Mouse (Mus musculus) embryonic facial prominence, embryonic 13.5 days (tissue): ENCODE results near the gene Dnajb3. TPM values are rescaled to one million over a fixed set of nuclear protein-coding genes. Genes with fewer than 3 reads are reported as not detected.
"Not testable (repeated sequence)": the region's sequence is repeated elsewhere in the genome, so short reads cannot be mapped to it uniquely, and the experiment has no call there.

Source experiments
- ATAC-seq: fragments of 200-750 bp; cut with Nextera tagmentation; 2 replicates; pipeline ENCODE4 v1.8.0; 2017; ENCODE audit warnings: low read depth; ENCODE audit not compliant: insufficient number of reproducible peaks, insufficient read depth, low FRiP score, low TSS enrichment
- H3K27ac ChIP-seq: fragments of 300-500 bp; sonication (generic); 2 replicates; pipeline ENCODE4 v1.5.1; 2015; ENCODE audit warnings: moderate library complexity, mild to moderate bottlenecking, inconsistent platforms
- H3K27me3 ChIP-seq: fragments of 300-500 bp; sonication (generic); 2 replicates; pipeline ENCODE4 v1.6.1; 2015; ENCODE audit warnings: mild to moderate bottlenecking, inconsistent platforms
- H3K36me3 ChIP-seq: fragments of 300-500 bp; sonication (generic); 2 replicates; pipeline ENCODE4 v1.6.1; 2015; ENCODE audit warnings: mild to moderate bottlenecking, inconsistent platforms
- H3K4me1 ChIP-seq: fragments of 300-500 bp; sonication (generic); 2 replicates; pipeline ENCODE4 v1.6.1; 2015; ENCODE audit warnings: inconsistent platforms
- H3K4me2 ChIP-seq: fragments of 300-500 bp; sonication (generic); 2 replicates; pipeline ENCODE4 v1.6.1; 2015; ENCODE audit warnings: moderate library complexity, mild to moderate bottlenecking, inconsistent platforms
- H3K4me3 ChIP-seq: fragments of 300-500 bp; sonication (generic); 2 replicates; pipeline ENCODE4 v1.5.1; 2015; ENCODE audit warnings: mild to moderate bottlenecking, inconsistent platforms
- H3K9ac ChIP-seq: fragments of 300-500 bp; sonication (generic); 2 replicates; pipeline ENCODE4 v1.6.1; 2015; ENCODE audit warnings: mild to moderate bottlenecking, inconsistent platforms
- H3K9me3 ChIP-seq: fragments of 300-500 bp; sonication (generic); 2 replicates; pipeline ENCODE4 v1.6.1; 2016; ENCODE audit warnings: inconsistent platforms
- WGBS: fragments of 180-500 bp; shearing (Covaris S2); methylation state at CpG from one replicate; pipeline ENCODE4 v1.1.7; 2015; ENCODE audit warnings: mixed read lengths; 5-methylcytosine and 5-hydroxymethylcytosine counted together
- polyA plus RNA-seq: library from polyadenylated mRNA; unstranded; fragments of >200 nt; fragmentation: Nextera tagmentation; extraction: Ambion mirVana; gene quantifications from 2 replicates; pipeline ENCODE4 v1.2.1, GENCODE M21; 2015

Gene Dnajb3
- polyA plus RNA-seq, 1 experiment from 2014 or later: 11.6 TPM

DNA sequence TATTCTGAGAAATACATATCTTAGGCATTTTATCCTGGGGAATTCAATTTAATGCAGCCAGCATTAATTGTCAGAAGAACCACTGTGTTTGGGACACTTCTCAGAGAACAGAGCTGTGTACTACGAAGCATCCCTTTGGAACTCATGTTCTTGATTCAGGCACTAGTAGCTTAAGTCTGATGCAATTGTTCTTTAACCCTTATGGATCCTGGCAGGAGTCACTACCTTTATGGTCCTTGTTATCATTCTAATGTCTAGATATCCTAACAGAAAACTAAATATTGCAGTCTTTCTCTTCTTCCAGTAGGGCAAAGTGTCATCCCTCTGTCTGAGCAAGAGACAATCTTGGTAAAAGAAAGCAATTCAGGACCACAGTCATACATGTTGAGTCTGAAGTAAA, 7.5 kb upstream of the Dnajb3 start:
- no peaks in the 10 kb centered on the region for H3K27me3 ChIP-seq
- no peaks in the 10 kb centered on the region for H3K4me1 ChIP-seq
- ATAC-seq: no peak
- H3K27ac ChIP-seq: no peak overlapping the region
- H3K9me3 ChIP-seq: peaks cover 62% of the 10 kb centered on the region
- H3K36me3 ChIP-seq: no peaks in the 10 kb centered on the region
- WGBS: 83% methylated on average over 1 of the region's 1 CpGs
- no peak overlapping the region for H3K4me3 ChIP-seq
- H3K4me2 ChIP-seq: no peak overlapping the region
- H3K9ac ChIP-seq: no peak overlapping the region

DNA sequence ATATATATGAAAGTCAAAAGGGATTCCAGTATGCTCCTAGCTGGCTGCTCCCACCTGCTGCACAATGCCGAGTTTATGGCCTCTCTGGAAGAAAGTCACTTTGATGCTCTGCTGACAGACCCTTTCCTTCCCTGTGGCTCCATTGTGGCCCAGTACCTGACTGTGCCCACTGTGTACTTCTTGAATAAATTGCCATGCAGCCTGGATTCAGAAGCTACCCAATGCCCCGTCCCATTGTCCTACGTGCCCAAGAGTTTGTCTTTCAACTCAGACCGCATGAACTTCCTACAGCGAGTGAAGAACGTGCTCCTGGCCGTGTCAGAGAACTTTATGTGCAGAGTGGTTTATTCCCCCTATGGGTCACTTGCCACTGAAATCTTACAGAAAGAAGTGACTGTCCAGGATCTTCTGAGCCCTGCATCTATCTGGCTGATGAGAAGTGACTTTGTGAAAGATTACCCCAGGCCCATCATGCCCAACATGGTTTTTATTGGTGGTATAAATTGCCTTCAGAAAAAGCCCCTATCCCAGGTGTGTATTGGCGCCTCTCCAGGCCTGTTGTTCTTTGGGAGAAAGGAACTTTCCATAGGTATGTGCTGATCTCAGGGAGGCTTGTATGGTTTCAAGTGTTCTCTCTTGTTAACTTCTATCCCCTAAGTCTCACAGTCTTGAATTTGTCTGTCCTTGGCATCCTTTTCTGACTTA, 6.9 kb upstream of the Dnajb3 start:
- WGBS: 59% methylated on average over 8 of the region's 8 CpGs
- Histone ChIP-seq H3K36me3 (no peaks in the 10 kb centered on the region), H3K4me3 (no peak overlapping the region), H3K27me3 (no peaks in the 10 kb centered on the region), H3K4me1 (no peaks in the 10 kb centered on the region), H3K27ac (no peak overlapping the region), H3K9me3 (peaks cover 60% of the 10 kb centered on the region), H3K4me2 (no peak overlapping the region), H3K9ac (no peak overlapping the region)
- ATAC-seq: peak; percentile 8; the same call in 1 of the 2 replicates

DNA sequence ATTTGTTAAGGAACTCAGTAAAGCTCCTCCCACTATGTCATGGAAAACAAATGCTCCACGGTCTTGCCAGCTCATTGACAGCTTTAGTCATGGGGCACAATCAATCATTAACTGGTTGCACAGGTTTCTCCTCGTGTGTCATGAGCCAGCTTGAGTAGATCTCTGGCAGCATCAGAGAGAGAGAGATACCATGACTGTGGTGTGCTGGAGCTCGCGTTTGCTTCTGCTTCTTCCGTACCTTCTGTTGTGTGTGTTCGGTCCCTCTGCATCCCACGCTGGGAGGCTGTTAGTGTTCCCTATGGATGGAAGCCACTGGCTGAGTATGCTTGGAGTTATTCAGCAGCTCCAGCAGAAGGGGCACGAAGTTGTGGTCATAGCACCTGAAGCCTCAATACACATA, 6.2 kb upstream of the Dnajb3 start, which contains the start of gene Ugt1a1:
Gene Ugt1a1 (plus strand): TSS at position 148 of the 400 bp plus-strand sequence.
- peaks cover 53% of the 10 kb centered on the region for H3K9me3 ChIP-seq
- ATAC-seq: no peak

DNA sequence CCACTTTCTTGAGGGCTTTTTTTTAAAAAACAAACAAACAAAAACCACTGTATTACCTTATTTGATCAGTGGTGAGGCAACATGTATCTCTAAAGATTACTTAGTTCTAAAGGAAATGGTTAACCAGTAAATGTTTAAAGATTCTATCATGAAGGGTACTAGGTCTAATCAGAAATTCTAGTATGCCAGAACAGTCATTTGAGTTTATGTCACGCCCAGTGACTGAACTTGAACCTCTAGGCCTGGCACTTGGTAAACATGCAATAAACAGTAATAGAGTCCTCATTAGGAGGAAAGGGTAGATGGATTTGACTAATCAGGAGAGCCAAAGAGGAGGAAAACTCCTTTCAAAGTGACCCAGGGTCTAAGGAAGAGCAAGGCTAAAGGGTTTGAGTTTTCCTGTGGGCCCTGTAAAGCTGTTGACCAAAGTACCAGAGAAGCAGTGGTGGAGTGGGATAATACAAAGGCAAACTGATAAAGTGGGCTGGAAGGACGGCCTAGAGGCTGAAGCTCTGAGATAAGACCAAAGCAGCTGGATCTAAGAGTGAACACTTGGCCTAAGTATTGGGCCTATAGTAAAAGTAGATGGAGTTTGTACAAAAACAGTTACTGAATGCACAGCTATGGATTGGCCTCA, 1.4 kb upstream of the Dnajb3 start:
- 76% methylated on average over 2 of the region's 2 CpGs for WGBS
- Histone ChIP-seq H3K9ac (no peak overlapping the region), H3K27ac (no peak overlapping the region), H3K4me2 (no peak overlapping the region), H3K27me3 (no peaks in the 10 kb centered on the region), H3K4me1 (0 out of 2 replicates have a peak, but pooled peaks cover 8% of the 10 kb centered on the region), H3K9me3 (peaks cover 17% of the 10 kb centered on the region), H3K36me3 (no peaks in the 10 kb centered on the region), H3K4me3 (no peak overlapping the region)
- ATAC-seq: no peak

More for the DNA sequence above, 6.2 kb upstream of the Dnajb3 start, which contains the start of gene Ugt1a1:
- H3K4me2 ChIP-seq: no peak within 1 kb of the TSS
- no peak within 1 kb of the TSS for H3K4me3 ChIP-seq
- no peak within 1 kb of the TSS for H3K9ac ChIP-seq
- no peaks in the 10 kb centered on the region for H3K4me1 ChIP-seq
- 67% methylated on average over 8 of the region's 8 CpGs for WGBS
- H3K27me3 ChIP-seq: no peaks in the 10 kb centered on the region
- no peaks in the 10 kb centered on the region for H3K36me3 ChIP-seq
- H3K27ac ChIP-seq: no peak within 1 kb of the TSS

DNA sequence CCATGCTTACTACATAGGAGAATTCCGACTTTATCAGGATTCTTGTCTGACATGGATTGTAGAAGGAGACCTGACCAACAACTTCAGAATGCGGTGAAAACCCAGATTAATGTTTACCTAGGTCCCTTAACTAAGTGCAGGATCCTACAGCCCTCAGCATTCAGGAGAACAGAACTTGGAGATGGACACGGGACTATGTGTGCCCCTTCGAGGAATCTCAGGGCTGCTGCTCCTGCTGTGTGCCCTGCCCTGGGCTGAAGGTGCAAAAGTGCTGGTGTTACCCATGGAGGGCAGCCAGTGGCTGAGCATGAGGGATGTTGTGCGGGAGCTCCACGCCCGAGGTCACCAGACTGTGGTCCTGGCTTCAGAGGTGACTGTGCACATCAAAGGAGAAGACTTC, 5.1 kb downstream of the Dnajb3 start, which contains the start of gene Ugt1a2:
Gene Ugt1a2 (plus strand): TSS at position 146 of the 400 bp plus-strand sequence.
- Histone ChIP-seq H3K27me3 (no peaks in the 10 kb centered on the region), H3K4me1 (0 out of 2 replicates have a peak, but pooled peaks cover 3% of the 10 kb centered on the region), H3K27ac (no peak within 1 kb of the TSS), H3K9me3 (peaks cover 8% of the 10 kb centered on the region), H3K4me2 (no peak within 1 kb of the TSS), H3K9ac (no peak within 1 kb of the TSS), H3K36me3 (no peaks in the 10 kb centered on the region), H3K4me3 (no peak within 1 kb of the TSS)
- WGBS: 79% methylated on average over 7 of the region's 7 CpGs
- ATAC-seq: no peak

DNA sequence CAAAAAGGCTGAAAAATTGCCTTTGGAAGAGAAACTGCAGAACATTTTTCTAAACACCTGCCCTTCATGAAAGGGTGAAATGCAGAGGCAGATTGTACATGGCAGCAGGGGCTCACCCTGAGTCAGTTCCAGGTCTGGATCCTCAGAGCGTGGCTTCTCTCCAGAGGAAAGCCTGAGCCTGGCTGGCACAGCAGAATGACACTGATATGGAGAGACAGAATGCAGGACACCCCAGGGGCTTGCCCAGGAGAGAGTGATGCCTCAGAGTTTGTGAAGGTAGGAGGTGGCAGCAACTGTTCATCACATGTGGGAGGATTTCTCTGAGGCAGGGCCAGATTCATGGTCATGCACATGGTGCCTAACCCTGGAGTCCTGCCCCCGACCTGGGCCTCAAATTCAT, 5.6 kb downstream of the Dnajb3 start:
- H3K9me3 ChIP-seq: peaks cover 7% of the 10 kb centered on the region
- no peaks in the 10 kb centered on the region for H3K36me3 ChIP-seq
- no peak overlapping the region for H3K4me2 ChIP-seq
- H3K4me3 ChIP-seq: no peak overlapping the region
- H3K27me3 ChIP-seq: no peaks in the 10 kb centered on the region
- no peaks in the 10 kb centered on the region for H3K4me1 ChIP-seq
- ATAC-seq: no peak
- WGBS: 76% methylated on average over 2 of the region's 2 CpGs
- H3K9ac ChIP-seq: no peak overlapping the region
- no peak overlapping the region for H3K27ac ChIP-seq

DNA sequence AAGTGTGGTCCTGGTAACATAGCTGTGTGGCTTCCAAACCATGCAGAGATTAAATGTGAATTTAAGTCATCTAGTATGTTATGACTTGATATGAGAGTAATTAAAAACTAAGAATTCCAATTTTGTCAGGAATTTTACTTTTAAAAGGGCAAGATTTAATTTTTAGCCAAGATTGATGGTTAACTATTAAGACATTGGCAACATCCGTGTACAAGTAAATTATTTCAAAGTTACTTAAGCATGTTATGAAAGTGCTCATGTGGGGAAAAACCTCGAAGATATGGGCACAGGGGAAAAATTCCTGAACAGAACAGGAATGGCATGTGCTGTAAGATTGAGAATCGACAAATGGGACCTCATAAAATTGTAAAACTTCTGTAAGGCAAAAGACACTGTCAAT, 8.1 kb downstream of the Dnajb3 start:
- H3K4me3 ChIP-seq: no peak overlapping the region
- ATAC-seq: no peak
- no peaks in the 10 kb centered on the region for H3K9me3 ChIP-seq
- no peak overlapping the region for H3K27ac ChIP-seq
- no peak overlapping the region for H3K9ac ChIP-seq
- H3K36me3 ChIP-seq: no peaks in the 10 kb centered on the region
- 73% methylated on average over 3 of the region's 3 CpGs for whole genome bisulfite sequencing
- H3K4me2 ChIP-seq: no peak overlapping the region
- no peaks in the 10 kb centered on the region for H3K4me1 ChIP-seq
- H3K27me3 ChIP-seq: no peaks in the 10 kb centered on the region

DNA sequence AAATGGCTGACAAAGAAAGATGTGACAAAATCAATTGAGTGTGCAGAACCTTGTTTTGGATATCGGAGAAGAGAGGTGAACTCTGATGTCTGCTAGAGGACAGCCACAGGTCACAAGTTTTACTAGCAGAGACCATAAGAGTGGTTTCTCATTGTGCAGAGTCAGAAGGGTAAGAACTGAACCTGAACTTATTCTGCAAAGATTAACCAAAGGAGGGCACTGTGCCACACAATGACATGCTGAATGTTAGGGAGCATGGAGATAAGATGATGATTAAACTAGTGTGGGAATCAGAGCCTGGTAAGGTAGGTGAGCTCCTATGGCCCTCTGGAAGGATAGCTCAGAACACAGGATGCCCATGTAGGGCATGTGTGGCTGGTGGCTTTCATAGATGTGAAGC, 9.9 kb downstream of the Dnajb3 start:
- Histone ChIP-seq H3K27me3 (no peaks in the 10 kb centered on the region), H3K9ac (no peak overlapping the region), H3K4me3 (no peak overlapping the region), H3K4me2 (no peak overlapping the region), H3K27ac (no peak overlapping the region), H3K4me1 (no peaks in the 10 kb centered on the region), H3K9me3 (no peaks in the 10 kb centered on the region), H3K36me3 (no peaks in the 10 kb centered on the region)
- WGBS: 84% methylated on average over 1 of the region's 1 CpGs
- ATAC-seq: no peak

DNA sequence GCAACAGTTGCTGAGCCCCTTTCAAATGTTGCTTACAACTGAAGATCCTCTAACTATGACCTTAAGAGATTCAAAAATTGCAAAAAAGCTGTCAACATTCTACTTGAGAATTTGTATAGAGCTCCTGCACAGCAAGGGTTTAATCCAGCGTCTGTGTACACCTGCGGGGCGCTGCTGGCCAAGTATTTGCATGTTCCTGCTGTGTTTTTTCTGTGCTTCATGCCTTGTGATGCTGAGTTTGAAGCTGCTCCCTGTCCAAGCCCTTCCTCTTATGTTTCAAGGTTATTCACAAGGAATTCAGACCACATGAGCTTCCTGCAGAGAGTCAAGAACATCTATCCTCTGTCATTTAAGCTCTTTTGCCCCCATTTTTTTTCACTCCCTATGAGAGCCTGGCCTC, 13.4 kb downstream of the Dnajb3 start:
- Histone ChIP-seq H3K4me1 (no peaks in the 10 kb centered on the region), H3K9ac (no peak overlapping the region), H3K36me3 (no peaks in the 10 kb centered on the region), H3K9me3 (no peaks in the 10 kb centered on the region), H3K27me3 (no peaks in the 10 kb centered on the region), H3K4me2 (no peak overlapping the region), H3K4me3 (no peak overlapping the region), H3K27ac (no peak overlapping the region)
- no peak for ATAC-seq
- WGBS: 61% methylated on average over 3 of the region's 3 CpGs

DNA sequence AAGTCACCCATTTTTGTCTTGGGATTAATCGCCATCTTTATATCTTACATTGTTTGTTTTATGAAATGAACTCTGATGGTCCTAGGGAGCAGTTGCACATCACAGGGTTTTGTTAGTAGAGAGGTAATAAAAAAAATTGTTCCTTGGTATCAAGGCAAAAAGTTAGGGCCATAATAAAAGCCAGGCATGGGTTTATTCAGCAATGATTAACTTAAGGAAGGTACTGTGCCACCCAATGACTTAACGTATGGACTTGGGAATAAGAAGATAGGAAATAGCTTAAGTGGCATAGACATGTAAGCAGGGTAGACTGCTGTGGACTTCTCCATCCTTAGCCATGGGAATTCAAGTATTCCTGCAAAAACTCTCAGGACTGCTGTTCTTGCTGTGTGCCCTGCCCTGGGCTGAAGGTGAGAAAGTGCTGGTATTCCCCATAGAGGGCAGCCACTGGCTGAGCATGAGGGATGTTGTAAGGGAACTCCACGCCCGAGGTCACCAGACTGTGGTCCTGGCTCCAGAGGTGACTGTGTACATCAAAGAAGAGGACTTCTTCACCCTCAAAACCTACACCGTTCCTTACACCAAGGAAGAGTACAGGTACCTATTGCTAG, 19.2 kb downstream of the Dnajb3 start:
- Histone ChIP-seq H3K27ac (no peak overlapping the region), H3K27me3 (no peaks in the 10 kb centered on the region), H3K9ac (no peak overlapping the region), H3K4me2 (no peak overlapping the region), H3K4me3 (no peak overlapping the region), H3K36me3 (no peaks in the 10 kb centered on the region), H3K9me3 (no peaks in the 10 kb centered on the region), H3K4me1 (no peaks in the 10 kb centered on the region)
- no peak for ATAC-seq
- WGBS: 85% methylated on average over 5 of the region's 5 CpGs

DNA sequence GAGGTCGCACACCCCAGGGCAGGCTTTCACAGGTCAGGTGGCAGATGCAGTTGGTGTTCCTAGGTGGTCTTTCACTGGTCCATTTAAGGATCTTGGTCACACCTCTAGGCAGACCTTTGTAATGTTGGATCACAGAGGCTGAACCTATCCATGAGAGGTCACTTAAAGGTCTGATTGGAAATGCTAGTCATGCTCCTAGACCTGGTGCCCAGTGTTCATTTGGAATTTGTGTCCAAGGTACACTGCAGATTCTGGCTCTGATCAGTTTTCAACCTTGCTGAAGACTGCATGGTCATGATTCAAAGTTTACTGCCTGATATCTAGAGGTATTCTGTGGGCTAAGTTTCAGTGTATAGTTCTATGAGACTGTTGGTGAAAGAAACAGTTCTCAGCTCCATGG, 25.9 kb downstream of the Dnajb3 start:
- ATAC-seq: no peak
- H3K9me3 ChIP-seq: peaks cover 22% of the 10 kb centered on the region; the same call in 1 of the 2 replicates
- no peak overlapping the region for H3K27ac ChIP-seq
- no peak overlapping the region for H3K4me2 ChIP-seq
- WGBS: 70% methylated on average over 1 of the region's 1 CpGs
- H3K4me3 ChIP-seq: no peak overlapping the region
- no peak overlapping the region for H3K9ac ChIP-seq
- H3K4me1 ChIP-seq: no peaks in the 10 kb centered on the region
- no peaks in the 10 kb centered on the region for H3K27me3 ChIP-seq
- no peaks in the 10 kb centered on the region for H3K36me3 ChIP-seq

DNA sequence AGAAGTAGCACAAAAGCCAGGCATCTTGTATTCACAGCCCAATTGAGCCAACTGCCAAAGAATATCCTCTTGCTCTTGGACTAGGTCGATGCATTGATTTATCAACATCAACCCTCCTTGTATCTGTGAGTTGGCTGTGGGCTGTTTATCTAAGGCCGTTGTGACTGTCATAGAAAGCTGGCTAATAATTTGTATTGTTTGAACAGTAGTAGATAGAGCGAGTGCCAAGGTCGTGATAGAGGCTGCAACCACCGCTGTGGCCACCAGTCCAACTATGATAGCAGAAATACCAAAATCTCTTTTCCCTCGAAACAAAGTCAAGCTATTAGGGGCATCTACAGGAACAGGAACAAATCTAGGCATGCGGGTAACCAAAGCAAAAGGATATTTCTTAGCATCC, 33.4 kb downstream of the Dnajb3 start:
- WGBS: 77% methylated on average over 6 of the region's 7 CpGs
- H3K4me2 ChIP-seq, H3K4me3 ChIP-seq, H3K27me3 ChIP-seq, H3K9ac ChIP-seq, H3K4me1 ChIP-seq, ATAC-seq, H3K36me3 ChIP-seq, H3K27ac ChIP-seq, H3K9me3 ChIP-seq: not testable (repeated sequence)
